Mouse (Mus musculus): ENCODE results near the gene Tmem274. TPM values are rescaled to one million over a fixed set of nuclear protein-coding genes. Genes with fewer than 3 reads are reported as not detected.
"Not testable (repeated sequence)": the region's sequence is repeated elsewhere in the genome, so short reads cannot be mapped to it uniquely, and the experiment has no call there.

Gene Tmem274
- polyA plus RNA-seq, 1 experiment, result not detected

DNA sequence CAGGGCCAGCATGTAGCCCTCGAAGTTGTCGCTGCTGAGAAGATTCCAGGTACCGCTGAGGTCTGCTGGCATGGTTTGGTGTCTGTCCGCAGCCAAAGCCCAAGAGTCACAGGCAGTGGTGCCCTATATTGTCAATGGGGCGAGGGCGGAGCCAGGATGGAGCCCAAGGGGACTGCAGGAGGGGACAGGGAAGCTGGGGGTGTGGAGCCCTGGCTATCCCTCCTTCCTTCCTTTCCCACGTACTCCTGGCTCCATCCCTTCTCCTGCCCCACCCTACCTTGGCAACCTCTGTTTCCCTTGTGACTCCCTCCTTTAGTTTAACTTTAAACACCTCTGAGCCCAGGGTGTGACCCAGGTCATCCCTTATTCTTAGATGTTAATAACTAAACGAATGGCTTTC lies 22.3 kb upstream of the Tmem274 start, which contains the start of gene Rbp7:
Gene Rbp7 (minus strand): TSS at position 100 of the 400 bp plus-strand sequence.
- Histone ChIP-seq H3ac (ENCODE audit: control insufficient read depth, insufficient read length, low read depth) (no peak within 1 kb of the TSS), H3K36me3 (ENCODE audit: control insufficient read depth, insufficient read depth) (no peaks in the 10 kb centered on the region), H3K27me3 (ENCODE audit: control insufficient read depth, insufficient read depth, insufficient read length) (no peaks in the 10 kb centered on the region), H3K79me2 (ENCODE audit: control insufficient read depth, insufficient read depth) (no peaks in the 10 kb centered on the region), H3K4me3 (ENCODE audit: insufficient read depth, poor library complexity, severe bottlenecking) (no peak within 1 kb of the TSS), H3K79me3 (ENCODE audit: low read depth) (no peaks in the 10 kb centered on the region)
- TF ChIP-seq CTCF (IDR thresholded peaks at IDR 0.05; ENCODE audit: control insufficient read depth, insufficient read depth, insufficient read length) (no peak), MYOG (IDR thresholded peaks at IDR 0.05; ENCODE audit: control insufficient read depth, extremely low read depth, insufficient read length) (no peak), MAX (IDR thresholded peaks at IDR 0.05) (no peak), USF1 (IDR thresholded peaks at IDR 0.05; ENCODE audit: low read depth) (no peak), MYOD1 (IDR thresholded peaks at IDR 0.05; ENCODE audit: control insufficient read depth, insufficient read length, low read depth) (no peak), CEBPB (IDR thresholded peaks at IDR 0.05; ENCODE audit: low read depth) (no peak), FOSL1 (IDR thresholded peaks at IDR 0.05; ENCODE audit: insufficient read depth, low read length, poor library complexity, severe bottlenecking) (no peak)

DNA sequence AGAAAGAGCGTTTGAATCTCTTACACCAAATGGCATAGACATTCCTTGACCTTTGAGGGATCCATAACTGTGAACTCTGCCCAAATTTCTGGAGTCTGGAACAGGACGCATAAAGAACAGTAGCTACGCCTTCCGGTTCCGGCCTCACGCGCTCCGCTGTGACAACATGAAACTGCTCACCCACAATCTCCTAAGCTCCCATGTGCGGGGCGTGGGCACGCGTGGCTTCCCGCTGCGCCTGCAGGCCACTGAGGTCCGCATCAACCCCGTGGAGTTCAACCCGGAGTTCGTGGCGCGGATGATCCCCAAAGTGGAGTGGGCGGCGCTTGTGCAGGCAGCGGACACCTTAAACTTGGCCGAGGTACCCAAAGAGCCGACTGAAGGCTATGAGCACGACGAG lies 20.0 kb upstream of the Tmem274 start:
- not testable (repeated sequence) for H3K4me3 ChIP-seq (ENCODE audit: insufficient read depth, poor library complexity, severe bottlenecking); H3ac ChIP-seq (ENCODE audit: control insufficient read depth, insufficient read length, low read depth); H3K36me3 ChIP-seq (ENCODE audit: control insufficient read depth, insufficient read depth); H3K79me3 ChIP-seq (ENCODE audit: low read depth); H3K27me3 ChIP-seq (ENCODE audit: control insufficient read depth, insufficient read depth, insufficient read length); H3K79me2 ChIP-seq (ENCODE audit: control insufficient read depth, insufficient read depth)

DNA sequence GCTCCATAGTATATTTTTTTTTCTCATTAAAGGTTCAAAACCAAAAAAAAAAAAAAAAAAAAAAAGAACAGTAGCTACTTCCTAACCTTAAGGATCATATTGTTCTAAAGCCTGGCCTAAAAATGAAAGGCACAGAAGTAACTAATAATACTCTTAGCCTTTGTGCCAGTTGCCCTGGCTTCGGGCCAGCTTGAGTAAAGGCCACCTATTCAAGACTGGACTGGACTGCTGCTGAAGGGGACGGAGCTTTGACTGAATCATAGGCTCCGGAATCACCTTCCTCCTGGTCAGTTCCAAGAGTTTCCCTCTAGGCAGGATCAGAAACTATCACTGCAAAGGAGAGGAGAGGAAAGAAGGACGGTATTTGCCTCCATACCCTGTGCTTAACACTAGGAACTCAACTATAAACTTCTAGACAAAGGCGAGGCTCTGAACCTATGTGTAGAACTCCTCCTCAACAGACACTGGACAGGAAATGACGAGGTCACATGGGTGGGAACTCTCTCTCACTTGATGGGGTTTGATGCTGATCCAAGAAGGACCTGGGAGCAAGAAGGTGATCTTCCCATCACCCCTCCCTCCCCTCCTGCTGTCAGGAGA lies 19.2 kb upstream of the Tmem274 start:
- H3ac ChIP-seq (ENCODE audit: control insufficient read depth, insufficient read length, low read depth), result no peak overlapping the region
- H3K4me3 ChIP-seq (ENCODE audit: insufficient read depth, poor library complexity, severe bottlenecking), result no peak overlapping the region
- no peaks in the 10 kb centered on the region for H3K79me3 ChIP-seq (ENCODE audit: low read depth)
- H3K27me3 ChIP-seq (ENCODE audit: control insufficient read depth, insufficient read depth, insufficient read length), result no peaks in the 10 kb centered on the region
- no peaks in the 10 kb centered on the region for H3K79me2 ChIP-seq (ENCODE audit: control insufficient read depth, insufficient read depth)
- TF ChIP-seq USF1 (IDR thresholded peaks at IDR 0.05; ENCODE audit: low read depth) (peak; percentile 1), MYOG (IDR thresholded peaks at IDR 0.05; ENCODE audit: control insufficient read depth, extremely low read depth, insufficient read length) (no peak), MAX (IDR thresholded peaks at IDR 0.05) (no peak), MYOD1 (IDR thresholded peaks at IDR 0.05; ENCODE audit: control insufficient read depth, insufficient read length, low read depth) (no peak), CTCF (IDR thresholded peaks at IDR 0.05; ENCODE audit: control insufficient read depth, insufficient read depth, insufficient read length) (no peak), FOSL1 (IDR thresholded peaks at IDR 0.05; ENCODE audit: insufficient read depth, low read length, poor library complexity, severe bottlenecking) (no peak), CEBPB (IDR thresholded peaks at IDR 0.05; ENCODE audit: low read depth) (no peak)
- H3K36me3 ChIP-seq (ENCODE audit: control insufficient read depth, insufficient read depth), result no peaks in the 10 kb centered on the region

DNA sequence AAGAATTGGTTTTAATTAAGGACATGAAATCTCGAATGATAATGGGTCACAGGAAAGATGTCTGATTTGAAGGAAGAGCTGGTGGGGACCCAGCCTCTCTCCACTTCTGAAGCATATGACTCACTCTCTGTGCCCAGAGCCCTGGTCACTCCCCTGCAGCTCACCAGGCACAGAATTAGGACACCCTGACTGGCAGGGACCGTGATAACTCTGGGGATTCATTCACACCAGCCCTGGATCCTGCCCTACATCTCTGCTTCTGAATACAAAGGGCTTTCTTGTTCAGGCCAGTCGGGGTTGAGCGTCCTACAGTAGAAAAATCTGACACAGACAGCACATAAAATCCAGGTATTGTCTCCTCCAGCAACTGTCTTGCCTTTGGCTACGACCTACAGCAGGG lies 18.7 kb upstream of the Tmem274 start:
- Histone ChIP-seq H3K79me2 (ENCODE audit: control insufficient read depth, insufficient read depth) (no peaks in the 10 kb centered on the region), H3ac (ENCODE audit: control insufficient read depth, insufficient read length, low read depth) (no peak overlapping the region), H3K4me3 (ENCODE audit: insufficient read depth, poor library complexity, severe bottlenecking) (no peak overlapping the region), H3K27me3 (ENCODE audit: control insufficient read depth, insufficient read depth, insufficient read length) (no peaks in the 10 kb centered on the region), H3K36me3 (ENCODE audit: control insufficient read depth, insufficient read depth) (no peaks in the 10 kb centered on the region), H3K79me3 (ENCODE audit: low read depth) (no peaks in the 10 kb centered on the region)
- TF ChIP-seq USF1 (IDR thresholded peaks at IDR 0.05; ENCODE audit: low read depth) (no peak), MYOD1 (IDR thresholded peaks at IDR 0.05; ENCODE audit: control insufficient read depth, insufficient read length, low read depth) (no peak), MYOG (IDR thresholded peaks at IDR 0.05; ENCODE audit: control insufficient read depth, extremely low read depth, insufficient read length) (no peak)

DNA sequence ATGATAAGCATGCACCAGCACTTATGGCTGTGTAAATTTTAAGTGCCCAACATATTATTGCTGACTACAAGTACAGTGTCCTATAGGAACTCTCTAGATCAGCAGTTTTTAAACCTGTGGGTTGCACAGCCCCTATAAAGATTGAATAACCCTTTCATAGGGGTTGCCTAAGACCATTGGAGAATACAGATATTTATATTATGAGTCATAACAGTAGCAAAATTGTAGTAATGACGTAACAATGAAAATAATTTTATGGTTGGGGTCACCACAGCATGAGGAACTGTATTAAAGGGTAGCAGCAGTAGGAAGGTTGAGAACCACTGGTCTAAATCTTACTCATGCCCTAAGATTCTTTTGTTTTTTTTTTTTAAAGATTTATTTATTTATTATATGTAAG lies 17.8 kb upstream of the Tmem274 start:
- Histone ChIP-seq H3K79me2 (ENCODE audit: control insufficient read depth, insufficient read depth) (no peaks in the 10 kb centered on the region), H3K36me3 (ENCODE audit: control insufficient read depth, insufficient read depth) (no peaks in the 10 kb centered on the region), H3K79me3 (ENCODE audit: low read depth) (no peaks in the 10 kb centered on the region), H3ac (ENCODE audit: control insufficient read depth, insufficient read length, low read depth) (no peak overlapping the region), H3K4me3 (ENCODE audit: insufficient read depth, poor library complexity, severe bottlenecking) (no peak overlapping the region), H3K27me3 (ENCODE audit: control insufficient read depth, insufficient read depth, insufficient read length) (no peaks in the 10 kb centered on the region)
- peak; percentile 73 for TF ChIP-seq CEBPB (IDR thresholded peaks at IDR 0.05; ENCODE audit: low read depth)
- TF ChIP-seq MYOG (IDR thresholded peaks at IDR 0.05; ENCODE audit: control insufficient read depth, extremely low read depth, insufficient read length), result no peak

DNA sequence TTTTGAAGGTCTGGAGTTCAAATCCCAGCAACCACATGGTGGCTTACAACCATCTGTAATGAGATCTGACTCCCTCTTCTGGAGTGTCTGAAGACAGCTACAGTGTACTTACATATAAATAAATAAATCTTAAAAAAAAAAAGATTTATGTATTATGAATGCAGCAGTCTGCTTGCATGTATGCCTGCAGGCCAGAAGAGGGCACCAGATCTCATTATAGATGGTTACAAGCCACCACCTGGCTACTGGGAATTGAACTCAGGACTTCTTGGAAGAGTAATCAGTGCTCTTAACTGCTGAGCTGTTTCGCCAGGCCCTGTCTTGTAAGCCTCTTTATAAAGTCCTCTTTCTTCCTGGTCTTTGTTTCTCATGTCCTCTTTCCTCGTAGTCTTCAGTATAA lies 16.7 kb upstream of the Tmem274 start:
- not testable (repeated sequence) for H3K27me3 ChIP-seq (ENCODE audit: control insufficient read depth, insufficient read depth, insufficient read length); H3K79me2 ChIP-seq (ENCODE audit: control insufficient read depth, insufficient read depth); H3K4me3 ChIP-seq (ENCODE audit: insufficient read depth, poor library complexity, severe bottlenecking); H3ac ChIP-seq (ENCODE audit: control insufficient read depth, insufficient read length, low read depth); H3K36me3 ChIP-seq (ENCODE audit: control insufficient read depth, insufficient read depth); H3K79me3 ChIP-seq (ENCODE audit: low read depth)

All from C2C12 (cell line).